Mouse (Mus musculus) hindbrain, embryonic 10.5 days (tissue): ENCODE measurements around the gene Snrk. TPM values are rescaled to one million over a fixed set of nuclear protein-coding genes. Genes with fewer than 3 reads are reported as not detected.

Source experiments
- DNase-seq: peaks from one replicate; pipeline ENCODE4 v3.0.0-alpha.2; 2017; ENCODE audit warnings: low spot score
- H3K27ac ChIP-seq: fragments of 300-500 bp; sonication (generic); 2 replicates; pipeline ENCODE4 v1.5.1; 2016; ENCODE audit warnings: mild to moderate bottlenecking, moderate library complexity
- H3K27me3 ChIP-seq: fragments of 300-500 bp; sonication (generic); 2 replicates; pipeline ENCODE4 v1.6.1; 2016; ENCODE audit warnings: mild to moderate bottlenecking; ENCODE audit not compliant: poor library complexity, insufficient read depth, severe bottlenecking
- H3K36me3 ChIP-seq: fragments of 300-500 bp; sonication (generic); 2 replicates; pipeline ENCODE4 v1.6.1; 2016; ENCODE audit warnings: mild to moderate bottlenecking, moderate library complexity
- H3K4me1 ChIP-seq: fragments of 300-500 bp; sonication (generic); replicated peaks from 2 replicates; pipeline ENCODE4 v1.6.1; 2016; ENCODE audit warnings: mild to moderate bottlenecking
- H3K4me3 ChIP-seq: fragments of 300-500 bp; sonication (generic); 2 replicates; pipeline ENCODE4 v1.5.1; 2016; ENCODE audit warnings: mild to moderate bottlenecking, moderate library complexity
- H3K9me3 ChIP-seq: fragments of 300-500 bp; sonication (generic); 2 replicates; pipeline ENCODE4 v1.6.1; 2016; ENCODE audit warnings: mild to moderate bottlenecking, moderate library complexity
- WGBS: fragments of 180-500 bp; shearing (Covaris S2); methylation state at CpG from one replicate; pipeline ENCODE4 v1.1.7; 2016; 5-methylcytosine and 5-hydroxymethylcytosine counted together
- polyA plus RNA-seq: library from polyadenylated mRNA; unstranded; fragments of >200 nt; fragmentation: Nextera tagmentation; extraction: Ambion mirVana; gene quantifications from 2 replicates; pipeline ENCODE4 v1.2.1, GENCODE M21; 2016

Gene Snrk
- polyA plus RNA-seq, 1 experiment from 2014 or later, result 32.3 TPM

DNA sequence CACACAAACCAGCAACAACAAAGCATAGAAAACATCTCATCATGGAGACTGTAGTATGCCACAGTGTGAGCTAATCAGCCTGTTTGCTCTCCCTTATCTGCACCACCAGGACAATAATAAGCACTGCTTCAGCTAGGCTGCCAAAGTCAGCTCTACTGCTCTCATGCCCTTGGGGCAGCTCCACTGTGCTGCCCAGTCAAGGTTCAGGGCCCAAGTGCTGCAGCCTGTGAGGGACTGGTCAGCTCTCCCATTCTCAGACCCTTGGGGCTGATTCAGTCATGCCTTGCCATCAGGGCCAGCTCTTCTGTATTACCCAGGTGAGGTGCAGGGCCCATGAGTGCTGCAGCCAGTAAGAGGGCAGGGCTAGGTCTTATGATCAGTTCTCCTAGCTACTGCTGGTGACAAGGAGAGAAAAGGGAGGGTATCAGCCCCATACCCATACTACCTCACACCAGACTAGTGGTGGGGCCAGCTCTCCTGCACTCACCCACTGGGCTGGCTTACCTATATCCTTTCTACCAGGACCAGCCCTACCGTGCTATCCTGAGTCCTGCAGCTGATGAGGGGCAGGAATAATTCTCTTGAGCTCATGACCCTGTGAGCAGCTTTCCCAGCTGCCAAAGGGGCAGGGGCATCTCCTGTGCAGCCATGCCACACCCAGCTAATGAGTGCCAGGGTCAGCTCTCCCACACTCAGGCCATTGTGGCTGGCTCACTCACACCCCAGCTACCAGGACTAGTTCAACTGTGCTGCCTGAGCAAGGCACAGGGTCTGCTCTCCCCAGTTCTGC is 18.2 kb downstream of the Snrk start:
- H3K4me3 ChIP-seq, result no peak overlapping the region
- H3K36me3 ChIP-seq, result peaks cover 36% of the 10 kb centered on the region
- 0 out of 2 replicates have a peak overlapping the region, but pooled peaks have one; percentile 5 for H3K27ac ChIP-seq
- 78% methylated on average over 1 of the region's 1 CpGs for WGBS
- peaks cover 21% of the 10 kb centered on the region; the same call in 1 of the 2 replicates for H3K4me1 ChIP-seq
- H3K9me3 ChIP-seq, result no peaks in the 10 kb centered on the region
- H3K27me3 ChIP-seq, result no peaks in the 10 kb centered on the region
- no peak for DNase-seq

- H3K27ac ChIP-seq, result 0 out of 2 replicates have a peak overlapping the region, but pooled peaks have one; percentile 5
- H3K9me3 ChIP-seq, result no peaks in the 10 kb centered on the region
- H3K4me1 ChIP-seq, result peaks cover 19% of the 10 kb centered on the region; the same call in 1 of the 2 replicates
- no peak for DNase-seq
- no peaks in the 10 kb centered on the region for H3K27me3 ChIP-seq
- 80% methylated on average over 2 of the region's 2 CpGs for whole genome bisulfite sequencing
- H3K4me3 ChIP-seq, result no peak overlapping the region
- H3K36me3 ChIP-seq, result peaks cover 36% of the 10 kb centered on the region
Observed at GRCm38 (mm10) chr9:122135885-122136170, 18.8 kb downstream of the Snrk start.

DNA sequence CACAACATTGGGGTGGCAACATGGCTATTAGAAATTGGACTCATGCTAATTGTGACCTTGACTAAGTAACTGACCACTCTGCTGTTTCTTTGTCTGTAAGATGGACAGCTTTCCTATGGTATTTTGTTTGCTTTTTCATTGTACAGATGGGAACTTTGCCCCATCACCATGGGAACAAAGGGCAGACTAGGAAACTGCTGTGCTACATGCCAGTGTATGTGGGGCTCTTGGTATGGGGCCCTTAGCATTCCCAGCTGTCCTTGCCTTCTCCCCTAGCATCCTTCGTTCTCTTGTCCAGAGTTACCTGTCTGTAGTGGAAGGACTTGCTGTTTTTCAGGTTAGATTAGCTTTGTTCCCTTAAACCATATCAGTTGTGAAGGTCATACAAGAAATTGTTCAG is 20.9 kb downstream of the Snrk start:
- H3K27ac ChIP-seq, result no peak overlapping the region
- no peak overlapping the region for H3K4me3 ChIP-seq
- H3K4me1 ChIP-seq, result peaks cover 18% of the 10 kb centered on the region; the same call in 1 of the 2 replicates
- WGBS, result 59% methylated on average over 1 of the region's 1 CpGs
- no peaks in the 10 kb centered on the region for H3K27me3 ChIP-seq
- H3K36me3 ChIP-seq, result peaks cover 35% of the 10 kb centered on the region
- DNase-seq, result no peak
- H3K9me3 ChIP-seq, result no peaks in the 10 kb centered on the region

- Histone ChIP-seq H3K4me3 (no peak overlapping the region), H3K4me1 (peaks cover 20% of the 10 kb centered on the region; the same call in 1 of the 2 replicates), H3K9me3 (no peaks in the 10 kb centered on the region), H3K27ac (no peak overlapping the region), H3K27me3 (no peaks in the 10 kb centered on the region), H3K36me3 (peaks cover 30% of the 10 kb centered on the region)
- no peak for DNase-seq
- 93% methylated on average over 4 of the region's 4 CpGs for WGBS
Observed at GRCm38 (mm10) chr9:122138371-122139029, 21.4 kb downstream of the Snrk start.

DNA sequence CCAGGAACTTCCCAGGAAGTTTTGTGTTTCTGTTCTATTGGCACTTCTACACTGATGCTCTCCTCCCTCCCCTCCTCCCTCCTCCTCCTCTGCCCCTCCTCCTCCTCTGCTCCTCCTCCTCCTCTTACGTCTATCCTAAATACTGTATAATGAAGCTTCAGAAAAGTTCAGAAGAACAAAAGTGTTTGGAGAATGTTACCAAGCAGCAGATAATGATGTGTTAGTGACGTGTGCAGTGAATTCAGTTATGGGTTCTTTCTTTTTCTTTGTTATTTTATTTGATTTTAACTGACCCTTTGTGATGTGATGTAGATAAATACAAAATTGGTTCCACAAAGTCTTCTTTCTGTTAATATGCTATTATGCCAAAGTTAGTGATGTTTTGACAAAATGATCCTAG is 22.2 kb downstream of the Snrk start:
- H3K36me3 ChIP-seq, result peaks cover 36% of the 10 kb centered on the region
- no peaks in the 10 kb centered on the region for H3K27me3 ChIP-seq
- H3K4me1 ChIP-seq, result peaks cover 20% of the 10 kb centered on the region; the same call in 1 of the 2 replicates
- H3K4me3 ChIP-seq, result no peak overlapping the region
- peaks cover under 1% of the 10 kb centered on the region; the same call in 1 of the 2 replicates for H3K9me3 ChIP-seq
- no peak for DNase-seq
- H3K27ac ChIP-seq, result no peak overlapping the region
- 60% methylated on average over 2 of the region's 2 CpGs for WGBS

DNA sequence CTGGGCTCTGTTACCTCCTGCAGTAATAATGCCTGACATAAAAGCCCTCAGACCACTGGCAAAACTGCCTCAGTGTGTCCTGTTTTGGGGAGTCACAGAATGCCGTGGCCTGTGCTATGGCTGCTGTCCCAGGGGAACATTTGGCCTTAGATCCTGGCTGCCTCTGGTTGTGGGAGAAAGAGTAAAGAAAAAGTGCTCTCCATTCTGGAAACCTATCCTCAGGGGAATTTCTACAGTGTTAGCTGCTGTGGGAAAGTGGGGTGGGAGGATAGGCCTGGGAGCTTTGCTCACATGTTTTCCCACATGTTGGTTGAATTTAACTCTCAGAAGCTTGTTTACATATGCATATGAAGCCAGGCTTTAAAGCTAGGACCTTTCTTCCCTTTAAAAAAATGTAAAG is 26.2 kb downstream of the Snrk start:
- Histone ChIP-seq H3K27ac (0 out of 2 replicates have a peak overlapping the region, but pooled peaks have one; percentile 41), H3K4me1 (peaks cover 18% of the 10 kb centered on the region), H3K36me3 (peaks cover 30% of the 10 kb centered on the region), H3K4me3 (no peak overlapping the region), H3K9me3 (peaks cover 8% of the 10 kb centered on the region; the same call in 1 of the 2 replicates), H3K27me3 (no peaks in the 10 kb centered on the region)
- 71% methylated on average over 1 of the region's 1 CpGs for WGBS
- no peak for DNase-seq

- H3K36me3 ChIP-seq, result peaks cover 30% of the 10 kb centered on the region
- no peak overlapping the region for H3K4me3 ChIP-seq
- peaks cover 17% of the 10 kb centered on the region for H3K4me1 ChIP-seq
- no peaks in the 10 kb centered on the region for H3K27me3 ChIP-seq
- DNase-seq, result no peak
- 96% methylated on average over 3 of the region's 3 CpGs for WGBS
- H3K27ac ChIP-seq, result no peak overlapping the region
- peaks cover 8% of the 10 kb centered on the region; the same call in 1 of the 2 replicates for H3K9me3 ChIP-seq
Observed at GRCm38 (mm10) chr9:122144776-122145175, 27.7 kb downstream of the Snrk start.

DNA sequence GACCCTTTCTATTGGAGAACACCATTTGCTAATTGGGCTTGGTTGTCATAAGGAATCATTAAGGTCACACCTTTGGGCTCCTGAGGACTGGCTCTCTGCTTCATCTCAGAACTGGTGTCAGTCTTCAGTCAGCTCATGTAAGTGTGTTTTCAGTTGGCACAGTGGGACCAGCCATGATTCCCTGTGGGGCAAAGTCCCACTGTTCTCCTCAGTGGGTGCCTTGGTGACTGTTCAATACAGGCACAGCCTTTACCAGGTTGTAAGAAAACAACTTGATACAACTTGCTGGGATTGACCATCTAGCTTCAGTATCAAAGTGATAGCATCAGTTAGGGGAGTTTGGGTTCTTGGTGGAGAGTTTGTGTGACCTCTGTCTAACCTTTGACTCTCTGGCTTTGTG is 28.6 kb downstream of the Snrk start:
- H3K36me3 ChIP-seq, result peaks cover 30% of the 10 kb centered on the region
- H3K27ac ChIP-seq, result no peak overlapping the region
- H3K4me1 ChIP-seq, result peaks cover 17% of the 10 kb centered on the region
- DNase-seq, result no peak
- H3K27me3 ChIP-seq, result no peaks in the 10 kb centered on the region
- H3K4me3 ChIP-seq, result no peak overlapping the region
- peaks cover 8% of the 10 kb centered on the region; the same call in 1 of the 2 replicates for H3K9me3 ChIP-seq

DNA sequence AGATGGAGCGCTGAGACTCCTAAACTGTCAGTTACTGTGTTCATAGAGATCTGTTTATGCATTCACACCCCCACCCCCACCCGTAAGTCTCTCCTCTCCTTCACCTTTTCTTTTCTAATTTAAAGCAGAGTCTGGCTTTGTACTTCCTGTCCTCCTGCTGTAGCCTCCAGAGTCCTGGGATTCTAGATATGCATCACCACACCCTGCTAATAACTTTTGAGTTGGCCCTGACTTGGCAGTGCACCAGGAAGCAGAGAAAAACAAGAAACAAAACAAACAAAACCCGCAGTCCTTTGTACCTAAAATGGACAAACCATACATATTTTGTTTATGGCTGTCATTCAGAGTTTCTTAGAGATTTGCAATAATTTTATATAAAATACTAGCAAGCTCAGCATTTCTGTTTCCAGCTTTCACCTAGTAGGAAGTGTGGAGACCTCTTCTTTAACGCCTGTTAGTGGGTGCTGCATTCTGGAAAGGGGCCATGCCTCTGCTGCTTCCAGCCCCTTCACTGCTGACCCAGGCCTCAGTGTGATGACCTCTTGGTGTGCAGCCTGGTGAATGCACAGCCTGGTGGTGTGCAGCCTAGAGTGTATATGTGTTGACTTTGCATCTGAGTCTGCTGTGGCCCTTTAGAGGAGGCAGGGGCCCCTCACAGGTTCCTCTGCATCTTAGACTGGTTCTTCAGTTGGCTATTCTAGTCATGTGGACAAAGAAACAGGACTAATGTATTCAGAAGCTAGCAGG is 29.2 kb downstream of the Snrk start:
- Histone ChIP-seq H3K9me3 (peaks cover 8% of the 10 kb centered on the region; the same call in 1 of the 2 replicates), H3K36me3 (peaks cover 30% of the 10 kb centered on the region), H3K27me3 (no peaks in the 10 kb centered on the region), H3K4me3 (no peak overlapping the region), H3K4me1 (peaks cover 17% of the 10 kb centered on the region), H3K27ac (no peak overlapping the region)
- 77% methylated on average over 4 of the region's 4 CpGs for WGBS
- DNase-seq, result no peak

DNA sequence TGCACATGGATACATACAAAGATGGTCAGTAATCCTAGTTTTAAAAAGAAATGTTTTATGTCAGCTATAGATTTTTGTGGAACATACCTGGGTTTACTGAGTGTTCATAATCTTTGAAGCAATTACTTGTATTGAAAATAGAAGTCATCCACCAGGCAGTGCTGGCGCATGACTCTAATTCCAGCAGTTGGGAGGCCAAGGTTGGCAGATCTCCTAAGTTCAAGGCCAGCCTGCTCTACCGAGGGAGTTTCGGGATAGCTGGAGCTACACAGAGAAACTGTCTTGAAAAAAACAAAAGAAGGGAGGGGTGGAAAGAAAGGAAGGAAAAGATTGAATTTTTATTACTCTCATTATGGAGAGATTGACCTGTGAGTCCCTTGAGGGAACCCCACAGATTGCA is 31.3 kb downstream of the Snrk start:
- Histone ChIP-seq H3K27ac (no peak overlapping the region), H3K4me3 (no peak overlapping the region), H3K9me3 (peaks cover 8% of the 10 kb centered on the region; the same call in 1 of the 2 replicates), H3K36me3 (peaks cover 33% of the 10 kb centered on the region), H3K27me3 (no peaks in the 10 kb centered on the region), H3K4me1 (peaks cover 13% of the 10 kb centered on the region)
- DNase-seq, result no peak
- WGBS, result 89% methylated on average over 3 of the region's 3 CpGs

- no peak for DNase-seq
- Histone ChIP-seq H3K36me3 (peaks cover 24% of the 10 kb centered on the region), H3K4me1 (peaks cover 13% of the 10 kb centered on the region), H3K4me3 (no peak overlapping the region), H3K27me3 (no peaks in the 10 kb centered on the region), H3K9me3 (no peaks in the 10 kb centered on the region), H3K27ac (no peak overlapping the region)
- WGBS, result 92% methylated on average over 9 of the region's 9 CpGs
Observed at GRCm38 (mm10) chr9:122149997-122150826, 33.1 kb downstream of the Snrk start.

DNA sequence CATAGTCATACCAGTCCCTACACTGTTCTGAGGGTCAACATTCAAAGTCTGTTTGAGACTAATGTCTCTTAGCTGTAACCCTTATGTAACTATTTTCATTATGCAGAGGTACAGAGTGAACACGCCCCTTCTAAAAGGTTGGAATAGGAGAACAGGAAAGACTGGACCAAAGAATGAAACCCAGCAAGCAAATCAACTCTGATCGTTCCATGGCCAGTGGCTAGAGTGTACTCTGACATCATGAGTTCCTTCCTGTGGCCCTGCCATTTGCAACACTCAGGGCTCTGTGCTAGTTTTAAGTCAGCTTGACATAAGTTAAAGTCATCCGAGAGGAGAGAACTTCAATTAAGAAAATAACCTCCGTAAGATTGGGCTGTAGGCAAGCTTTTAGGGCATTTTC is 35.0 kb downstream of the Snrk start:
- Histone ChIP-seq H3K27me3 (no peaks in the 10 kb centered on the region), H3K27ac (no peak overlapping the region), H3K4me3 (no peak overlapping the region), H3K9me3 (no peaks in the 10 kb centered on the region; the same call in 1 of the 2 replicates), H3K4me1 (no peaks in the 10 kb centered on the region), H3K36me3 (peaks cover 26% of the 10 kb centered on the region)
- 92% methylated on average over 4 of the region's 4 CpGs for WGBS
- DNase-seq, result no peak
